Mouse (Mus musculus): ENCODE data around the gene Gm21366. TPM values are rescaled to one million over a fixed set of nuclear protein-coding genes. Genes with fewer than 3 reads are reported as not detected.
"Not testable (repeated sequence)": the region's sequence is repeated elsewhere in the genome, so short reads cannot be mapped to it uniquely, and the experiment has no call there.

Gene Gm21366
- not detected for total RNA-seq (2021)
- long read RNA-seq, experiment 1: 0 reads
- long read RNA-seq, experiment 2: 0 reads

DNA sequence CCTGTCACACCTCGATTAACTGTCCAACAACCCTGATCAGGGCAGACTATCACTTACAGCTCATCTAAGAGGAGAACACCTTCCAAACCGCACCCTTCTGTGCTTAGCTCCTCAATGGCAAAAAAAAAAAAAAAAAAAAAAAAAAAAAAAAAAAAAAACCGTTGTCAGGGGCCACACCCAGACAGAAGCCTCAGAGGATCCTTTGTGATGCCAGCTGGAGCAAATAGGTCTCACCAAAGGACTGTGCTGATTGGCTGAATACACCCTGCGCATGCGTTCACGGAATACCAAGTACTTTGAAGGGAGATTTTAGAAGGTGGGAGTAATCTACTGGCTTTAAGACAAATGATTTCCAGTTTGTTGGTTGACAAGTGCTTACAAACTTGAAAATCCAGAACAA lies at the start of gene Gm21366:
TSS of gene Gm21366 (minus strand) at position 101 of the 400 bp plus-strand sequence.
- not testable (repeated sequence) for H3K27ac ChIP-seq; DNase-seq (ENCODE audit: low spot score in 2 of 2); H3K4me3 ChIP-seq

All from layer of hippocampus, adult 2 months (tissue).